Mouse (Mus musculus) heart, embryonic 13.5 days (tissue): ENCODE results near the gene Klhl35. TPM values are rescaled to one million over a fixed set of nuclear protein-coding genes. Genes with fewer than 3 reads are reported as not detected.

Experiments used
- ATAC-seq: fragments of 200-750 bp; cut with Nextera tagmentation; 2 replicates; pipeline ENCODE4 v1.8.0; 2017; ENCODE audit warnings: moderate TSS enrichment; ENCODE audit not compliant: insufficient number of reproducible peaks, low FRiP score, low TSS enrichment; ENCODE audit errors: extremely low read depth
- H3K27ac ChIP-seq: fragments of 300-500 bp; sonication (generic); replicated peaks from 2 replicates; pipeline ENCODE4 v1.5.1; 2015; ENCODE audit warnings: moderate library complexity, mild to moderate bottlenecking, inconsistent platforms
- H3K27me3 ChIP-seq: fragments of 300-500 bp; sonication (generic); replicated peaks from 2 replicates; pipeline ENCODE4 v1.6.1; 2015; ENCODE audit warnings: mild to moderate bottlenecking, inconsistent platforms
- H3K36me3 ChIP-seq: fragments of 300-500 bp; sonication (generic); 2 replicates; pipeline ENCODE4 v1.6.1; 2015; ENCODE audit warnings: mild to moderate bottlenecking, inconsistent platforms
- H3K4me1 ChIP-seq: fragments of 300-500 bp; sonication (generic); 2 replicates; pipeline ENCODE4 v1.6.1; 2015; ENCODE audit warnings: inconsistent platforms
- H3K4me2 ChIP-seq: fragments of 300-500 bp; sonication (generic); 2 replicates; pipeline ENCODE4 v1.6.1; 2015; ENCODE audit warnings: inconsistent platforms, mild to moderate bottlenecking, moderate library complexity
- H3K4me3 ChIP-seq: fragments of 300-500 bp; sonication (generic); 2 replicates; pipeline ENCODE4 v1.5.1; 2015; ENCODE audit warnings: moderate library complexity, mild to moderate bottlenecking, inconsistent platforms
- H3K9ac ChIP-seq: fragments of 300-500 bp; sonication (generic); 2 replicates; pipeline ENCODE4 v1.6.1; 2015; ENCODE audit warnings: inconsistent platforms, mild to moderate bottlenecking, moderate library complexity
- H3K9me3 ChIP-seq: fragments of 300-500 bp; sonication (generic); 2 replicates; pipeline ENCODE4 v1.6.1; 2016; ENCODE audit warnings: inconsistent platforms
- WGBS: fragments of 180-500 bp; shearing (Covaris S2); methylation state at CpG from one replicate; pipeline ENCODE4 v1.1.7; 2015; ENCODE audit warnings: mixed read lengths; 5-methylcytosine and 5-hydroxymethylcytosine counted together
- polyA plus RNA-seq: library from polyadenylated mRNA; unstranded; fragments of >200 nt; fragmentation: Nextera tagmentation; extraction: Ambion mirVana; gene quantifications from 2 replicates; pipeline ENCODE4 v1.2.1, GENCODE M21; 2015

Klhl35 gene
- polyA plus RNA-seq, 1 experiment from 2014 or later = 0.45 TPM

- H3K9ac ChIP-seq = peak overlapping the region; percentile 35; the same call in 1 of the 2 replicates
- H3K27me3 ChIP-seq = no peaks in the 10 kb centered on the region; the same call in 1 of the 2 replicates
- H3K4me2 ChIP-seq = peak overlapping the region; percentile 5
- no peak overlapping the region for H3K4me3 ChIP-seq
- peak; percentile 65 for ATAC-seq
- peak overlapping the region; percentile 54 for H3K27ac ChIP-seq
- no peaks in the 10 kb centered on the region for H3K9me3 ChIP-seq
- H3K4me1 ChIP-seq = peaks cover 61% of the 10 kb centered on the region
- 44% methylated on average over 12 of the region's 12 CpGs for WGBS
- peaks cover 76% of the 10 kb centered on the region for H3K36me3 ChIP-seq
Measured at GRCm38 (mm10) chr7:99474836-99475561, 9.2 kb downstream of the Klhl35 start.

- no peak for ATAC-seq
- H3K27me3 ChIP-seq = no peaks in the 10 kb centered on the region
- H3K4me1 ChIP-seq = peaks cover 62% of the 10 kb centered on the region
- H3K4me3 ChIP-seq = no peak overlapping the region
- 66% methylated on average over 2 of the region's 2 CpGs for WGBS
- peaks cover 81% of the 10 kb centered on the region for H3K36me3 ChIP-seq
- H3K4me2 ChIP-seq = no peak overlapping the region
- no peak overlapping the region for H3K9ac ChIP-seq
- peak overlapping the region; percentile 21; the same call in 1 of the 2 replicates for H3K27ac ChIP-seq
- no peaks in the 10 kb centered on the region for H3K9me3 ChIP-seq
Measured at GRCm38 (mm10) chr7:99475562-99475911, 9.7 kb downstream of the Klhl35 start.

GRCm38 (mm10) chr7:99476558-99477114 is 10.8 kb downstream of the Klhl35 start:
- peaks cover 88% of the 10 kb centered on the region for H3K36me3 ChIP-seq
- H3K4me1 ChIP-seq = peaks cover 73% of the 10 kb centered on the region
- no peak overlapping the region for H3K4me3 ChIP-seq
- no peak for ATAC-seq
- WGBS = 31% methylated on average over 3 of the region's 3 CpGs
- H3K9ac ChIP-seq = no peak overlapping the region
- no peaks in the 10 kb centered on the region for H3K27me3 ChIP-seq
- H3K9me3 ChIP-seq = no peaks in the 10 kb centered on the region
- H3K4me2 ChIP-seq = no peak overlapping the region
- H3K27ac ChIP-seq = 0 out of 2 replicates have a peak overlapping the region, but pooled peaks have one; percentile 15

- H3K9ac ChIP-seq = no peak overlapping the region
- H3K4me3 ChIP-seq = no peak overlapping the region
- peaks cover 89% of the 10 kb centered on the region for H3K36me3 ChIP-seq
- ATAC-seq = no peak
- peaks cover 79% of the 10 kb centered on the region for H3K4me1 ChIP-seq
- no peaks in the 10 kb centered on the region for H3K9me3 ChIP-seq
- H3K4me2 ChIP-seq = no peak overlapping the region
- H3K27ac ChIP-seq = no peak overlapping the region
- WGBS = 82% methylated on average over 5 of the region's 5 CpGs
- no peaks in the 10 kb centered on the region for H3K27me3 ChIP-seq
Measured at GRCm38 (mm10) chr7:99477235-99477634, 11.4 kb downstream of the Klhl35 start.

- H3K9me3 ChIP-seq = no peaks in the 10 kb centered on the region
- H3K27ac ChIP-seq = peak overlapping the region; percentile 81
- WGBS = 1% methylated on average over 6 of the region's 6 CpGs
- no peaks in the 10 kb centered on the region for H3K27me3 ChIP-seq
- peak overlapping the region; percentile 65 for H3K4me3 ChIP-seq
- peaks cover 48% of the 10 kb centered on the region for H3K36me3 ChIP-seq
- peaks cover 56% of the 10 kb centered on the region for H3K4me1 ChIP-seq
- H3K4me2 ChIP-seq = peak overlapping the region; percentile 78
- peak overlapping the region; percentile 88 for H3K9ac ChIP-seq
- no peak for ATAC-seq
Measured at GRCm38 (mm10) chr7:99482637-99483036, 16.8 kb downstream of the Klhl35 start.

- H3K9me3 ChIP-seq = no peaks in the 10 kb centered on the region
- H3K27ac ChIP-seq = peak within 1 kb of the TSS; percentile 81
- H3K4me1 ChIP-seq = peaks cover 52% of the 10 kb centered on the region
- H3K9ac ChIP-seq = peak within 1 kb of the TSS; percentile 88
- ATAC-seq = peak; percentile 91
- peak within 1 kb of the TSS; percentile 78 for H3K4me2 ChIP-seq
- H3K27me3 ChIP-seq = no peaks in the 10 kb centered on the region
- H3K36me3 ChIP-seq = peaks cover 40% of the 10 kb centered on the region
- peak within 1 kb of the TSS; percentile 65 for H3K4me3 ChIP-seq
- WGBS = under 1% methylated on average over 45 of the region's 45 CpGs
Measured at GRCm38 (mm10) chr7:99483271-99483923, 17.6 kb downstream of the Klhl35 start, which contains the start of gene Rps3. Gene Rps3, minus strand, starts transcription at chr7:99483738.

GRCm38 (mm10) chr7:99483924-99484319 is 18.1 kb downstream of the Klhl35 start:
- no peak for ATAC-seq
- peak overlapping the region; percentile 13; the same call in 1 of the 2 replicates for H3K27ac ChIP-seq

GRCm38 (mm10) chr7:99484679-99485078 is 18.9 kb downstream of the Klhl35 start:
- peak overlapping the region; percentile 16; the same call in 1 of the 2 replicates for H3K27ac ChIP-seq

More at GRCm38 (mm10) chr7:99483924-99484319, 18.1 kb downstream of the Klhl35 start:
- peak overlapping the region; percentile 62 for H3K4me2 ChIP-seq
- no peak overlapping the region for H3K9ac ChIP-seq
- peak overlapping the region; percentile 65 for H3K4me3 ChIP-seq
- no peaks in the 10 kb centered on the region for H3K27me3 ChIP-seq
- peaks cover 49% of the 10 kb centered on the region for H3K4me1 ChIP-seq
- H3K9me3 ChIP-seq = no peaks in the 10 kb centered on the region
- WGBS = 44% methylated on average over 8 of the region's 8 CpGs
- H3K36me3 ChIP-seq = peaks cover 35% of the 10 kb centered on the region

GRCm38 (mm10) chr7:99489708-99490107 is 23.9 kb downstream of the Klhl35 start:
- Histone ChIP-seq H3K27ac (no peak overlapping the region), H3K9me3 (peaks cover 8% of the 10 kb centered on the region), H3K4me1 (peaks cover 4% of the 10 kb centered on the region; the same call in 1 of the 2 replicates), H3K9ac (no peak overlapping the region), H3K4me3 (no peak overlapping the region), H3K4me2 (no peak overlapping the region), H3K27me3 (no peaks in the 10 kb centered on the region), H3K36me3 (no peaks in the 10 kb centered on the region)
- 73% methylated on average over 5 of the region's 5 CpGs for WGBS
- ATAC-seq = no peak

More at GRCm38 (mm10) chr7:99484679-99485078, 18.9 kb downstream of the Klhl35 start:
- peaks cover 43% of the 10 kb centered on the region for H3K4me1 ChIP-seq
- H3K27me3 ChIP-seq = no peaks in the 10 kb centered on the region
- no peak overlapping the region for H3K9ac ChIP-seq
- H3K9me3 ChIP-seq = no peaks in the 10 kb centered on the region
- WGBS = 38% methylated on average over 1 of the region's 1 CpGs
- no peak overlapping the region for H3K4me2 ChIP-seq
- ATAC-seq = no peak
- H3K4me3 ChIP-seq = no peak overlapping the region
- H3K36me3 ChIP-seq = peaks cover 27% of the 10 kb centered on the region

- no peak for ATAC-seq
- 58% methylated on average over 1 of the region's 1 CpGs for WGBS
- Histone ChIP-seq H3K4me2 (no peak overlapping the region), H3K36me3 (no peaks in the 10 kb centered on the region), H3K4me3 (no peak overlapping the region), H3K4me1 (peaks cover 3% of the 10 kb centered on the region; the same call in 1 of the 2 replicates), H3K27ac (no peak overlapping the region), H3K27me3 (no peaks in the 10 kb centered on the region), H3K9me3 (no peaks in the 10 kb centered on the region), H3K9ac (no peak overlapping the region)
Measured at GRCm38 (mm10) chr7:99499128-99499527, 33.3 kb downstream of the Klhl35 start.

- Histone ChIP-seq H3K4me2 (peak overlapping the region; percentile 10; the same call in 1 of the 2 replicates), H3K9me3 (no peaks in the 10 kb centered on the region), H3K27me3 (no peaks in the 10 kb centered on the region), H3K4me3 (no peak overlapping the region), H3K27ac (no peak overlapping the region), H3K36me3 (no peaks in the 10 kb centered on the region), H3K9ac (no peak overlapping the region), H3K4me1 (peaks cover 3% of the 10 kb centered on the region; the same call in 1 of the 2 replicates)
- no peak for ATAC-seq
- 2% methylated on average over 8 of the region's 8 CpGs for WGBS
Measured at GRCm38 (mm10) chr7:99500201-99500600, 34.4 kb downstream of the Klhl35 start.
